Mouse (Mus musculus) limb, embryonic 14.5 days (tissue): ENCODE measurements at regions not wholly inside any gene's neighbourhood (a gene's known extent, or its start where the extent isn't known, plus 50 kb on each side); places are given as distances from the start of the nearest gene placed in this dataset.

Experiments used
- ATAC-seq: fragments of 200-750 bp; cut with Nextera tagmentation; 2 replicates; pipeline ENCODE4 v1.8.0; 2017; ENCODE audit warnings: low read depth, moderate number of reproducible peaks, moderate TSS enrichment; ENCODE audit not compliant: low FRiP score
- DNase-seq: peaks from one replicate; pipeline ENCODE4 v3.0.0-alpha.2; 2015; ENCODE audit warnings: low spot score
- H3K27ac ChIP-seq: fragments of 300-500 bp; sonication (generic); replicated peaks from 2 replicates; pipeline ENCODE4 v1.5.1; 2014; ENCODE audit warnings: low read depth, mild to moderate bottlenecking, low read length, moderate library complexity, mixed read lengths
- H3K27me3 ChIP-seq: fragments of 300-500 bp; sonication (generic); 2 replicates; pipeline ENCODE4 v1.6.1; 2014; ENCODE audit warnings: low read length, mixed read lengths; ENCODE audit not compliant: control insufficient read depth, insufficient read depth
- H3K36me3 ChIP-seq: fragments of 300-500 bp; sonication (generic); 2 replicates; pipeline ENCODE4 v1.6.1; 2014; ENCODE audit warnings: mild to moderate bottlenecking, low read length, moderate library complexity, mixed read lengths; ENCODE audit not compliant: control insufficient read depth, insufficient read depth
- H3K4me1 ChIP-seq: fragments of 300-500 bp; sonication (generic); 2 replicates; pipeline ENCODE4 v1.6.1; 2014; ENCODE audit warnings: antibody characterized with exemption, low read length, mixed read lengths; ENCODE audit not compliant: control insufficient read depth, insufficient read depth
- H3K4me2 ChIP-seq: fragments of 300-500 bp; sonication (generic); replicated peaks from 2 replicates; pipeline ENCODE4 v1.6.1; 2014; ENCODE audit warnings: low read depth, mild to moderate bottlenecking, low read length, moderate library complexity; ENCODE audit not compliant: severe bottlenecking
- H3K4me3 ChIP-seq: fragments of 300-500 bp; sonication (generic); replicated peaks from 2 replicates; pipeline ENCODE4 v1.5.1; 2014; ENCODE audit warnings: low read length
- H3K9ac ChIP-seq: fragments of 300-500 bp; sonication (generic); 2 replicates; pipeline ENCODE4 v1.6.1; 2014; ENCODE audit warnings: mild to moderate bottlenecking, low read depth, low read length, moderate library complexity; ENCODE audit not compliant: severe bottlenecking
- H3K9me3 ChIP-seq: fragments of 300-500 bp; sonication (generic); 2 replicates; pipeline ENCODE4 v1.6.1; 2016; ENCODE audit warnings: low read length; ENCODE audit not compliant: control insufficient read depth
- POLR2A ChIP-seq: fragments of 200-500 bp; IDR thresholded peaks from 2 replicates; pipeline ENCODE4 v1.8.0; 2012; ENCODE audit warnings: inconsistent platforms, mild to moderate bottlenecking, moderate library complexity, borderline replicate concordance; ENCODE audit not compliant: insufficient read depth, insufficient read length; ENCODE audit errors: extremely low read depth
- WGBS: fragments of 180-500 bp; shearing (Covaris S2); extraction: QIAGEN DNeasy Blood & Tissue Kit; methylation state at CpG from one replicate; pipeline ENCODE4 v1.1.7; 2014; 5-methylcytosine and 5-hydroxymethylcytosine counted together

DNA sequence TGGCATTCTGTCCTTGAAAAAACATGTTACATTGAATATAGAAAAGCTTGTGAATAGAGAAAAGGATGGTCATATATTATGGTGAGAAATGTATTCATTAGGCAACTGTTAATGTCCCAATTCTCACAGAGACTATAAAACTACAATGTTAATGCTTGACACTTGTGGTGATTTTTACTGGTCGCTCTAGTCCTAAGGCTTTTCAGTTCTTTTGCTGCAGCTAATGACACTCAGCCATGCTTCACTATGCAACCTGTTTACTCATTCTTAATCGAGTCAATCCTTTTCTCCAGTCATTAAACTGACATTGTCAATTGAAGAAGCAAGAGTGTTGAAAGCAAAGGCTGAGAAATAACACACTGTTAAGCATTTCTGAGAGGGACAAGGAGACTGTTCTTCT, 163.9 kb downstream of the Cox7c start:
- Histone ChIP-seq H3K27ac (no peak overlapping the region), H3K36me3 (no peaks in the 10 kb centered on the region), H3K4me1 (no peaks in the 10 kb centered on the region), H3K27me3 (no peaks in the 10 kb centered on the region), H3K4me3 (no peak overlapping the region), H3K9ac (no peak overlapping the region), H3K4me2 (no peak overlapping the region), H3K9me3 (no peaks in the 10 kb centered on the region)
- no peak for TF ChIP-seq POLR2A
- ATAC-seq (no peak), DNase-seq (no peak)
- WGBS: 63% methylated on average over 2 of the region's 2 CpGs

DNA sequence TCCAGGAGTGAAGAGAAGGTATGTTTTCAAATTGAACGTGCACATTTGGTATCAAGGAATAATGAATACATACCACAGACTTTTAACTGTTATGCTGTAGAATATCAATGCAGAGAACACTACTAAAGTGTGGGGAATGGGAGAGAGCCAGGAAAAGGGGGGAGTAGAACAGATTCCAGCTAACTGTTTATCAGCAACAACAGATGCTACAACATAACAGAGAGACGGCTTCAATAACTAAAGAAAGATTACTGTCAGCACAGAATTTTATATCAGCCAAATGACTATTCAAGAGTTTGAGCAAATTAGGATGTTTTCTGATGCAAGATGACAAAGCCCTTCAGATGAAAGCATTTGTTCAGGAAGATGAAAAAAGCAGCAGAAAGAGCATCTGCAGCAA, 183.0 kb downstream of the Cox7c start:
- 83% methylated on average over 2 of the region's 2 CpGs for WGBS

DNA sequence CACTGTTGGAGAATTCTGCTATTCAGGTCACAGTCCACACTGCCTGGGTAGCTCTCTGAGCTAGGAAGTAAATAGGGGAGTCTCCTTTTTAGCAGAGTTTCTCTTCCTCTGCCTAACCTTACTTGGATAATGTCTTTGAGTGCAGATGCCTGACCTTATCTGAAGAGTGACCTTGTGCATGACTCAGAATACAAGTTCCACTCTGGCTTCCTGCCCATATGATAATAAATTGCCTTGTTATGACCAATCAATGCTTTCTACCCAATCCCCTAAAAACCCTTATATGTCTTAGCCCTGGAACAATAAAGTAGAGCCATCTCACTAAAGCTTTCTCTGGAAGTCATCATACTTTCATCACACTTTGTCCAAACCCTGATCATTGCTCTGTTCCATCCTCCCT, 198.4 kb downstream of the Cox7c start:
- Histone ChIP-seq H3K4me1 (no peaks in the 10 kb centered on the region), H3K4me2 (no peak overlapping the region), H3K4me3 (no peak overlapping the region), H3K9me3 (no peaks in the 10 kb centered on the region), H3K27ac (no peak overlapping the region), H3K27me3 (no peaks in the 10 kb centered on the region), H3K9ac (no peak overlapping the region), H3K36me3 (no peaks in the 10 kb centered on the region)
- ATAC-seq (no peak), DNase-seq (no peak)
- TF ChIP-seq POLR2A: no peak

More for the DNA sequence above, 183.0 kb downstream of the Cox7c start:
- TF ChIP-seq POLR2A: no peak
- no peak overlapping the region for H3K27ac ChIP-seq
- H3K36me3 ChIP-seq: no peaks in the 10 kb centered on the region
- no peak overlapping the region for H3K4me3 ChIP-seq
- no peaks in the 10 kb centered on the region for H3K9me3 ChIP-seq
- ATAC-seq (no peak), DNase-seq (no peak)
- no peak overlapping the region for H3K4me2 ChIP-seq
- H3K9ac ChIP-seq: no peak overlapping the region
- no peaks in the 10 kb centered on the region for H3K27me3 ChIP-seq
- H3K4me1 ChIP-seq: no peaks in the 10 kb centered on the region

DNA sequence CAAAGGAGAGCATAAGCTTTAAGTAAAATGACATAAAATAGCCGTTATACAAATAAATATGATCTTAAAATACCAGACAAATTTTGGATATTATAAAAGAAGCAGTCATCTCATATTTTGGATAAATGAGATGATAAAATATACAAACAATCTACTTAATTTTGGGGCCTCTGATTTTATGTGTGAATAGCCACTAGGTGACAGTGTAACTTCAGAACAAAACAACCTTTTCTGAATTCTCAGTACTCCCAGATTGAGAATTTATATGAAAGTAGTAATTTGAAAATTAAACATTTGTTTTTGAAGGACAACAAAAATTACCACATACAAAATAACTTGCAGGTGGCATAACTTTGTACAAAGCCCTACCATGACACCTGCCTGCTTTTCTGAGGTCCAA, 216.8 kb downstream of the Cox7c start:
- DNase-seq (no peak), ATAC-seq (no peak)
- H3K4me3 ChIP-seq: no peak overlapping the region

More for the DNA sequence above, 216.8 kb downstream of the Cox7c start:
- no peaks in the 10 kb centered on the region for H3K4me1 ChIP-seq
- TF ChIP-seq POLR2A: no peak
- no peaks in the 10 kb centered on the region for H3K36me3 ChIP-seq
- no peaks in the 10 kb centered on the region for H3K27me3 ChIP-seq
- H3K9ac ChIP-seq: no peak overlapping the region
- no peaks in the 10 kb centered on the region for H3K9me3 ChIP-seq
- 78% methylated on average over 1 of the region's 1 CpGs for WGBS
- no peak overlapping the region for H3K4me2 ChIP-seq
- H3K27ac ChIP-seq: no peak overlapping the region
